Mouse (Mus musculus) MEL (cell line): ENCODE measurements around the gene Lama1. TPM values are rescaled to one million over a fixed set of nuclear protein-coding genes. Genes with fewer than 3 reads are reported as not detected.

Source experiments
- DNase-seq: peaks from one replicate; pipeline ENCODE4 v3.0.0; 2011; ENCODE audit warnings: low read depth, low spot score
- H3K27ac ChIP-seq: 2 replicates; pipeline ENCODE4 v1.5.1; 2012; ENCODE audit warnings: low read depth, mild to moderate bottlenecking, control low read depth, low read length, moderate library complexity; ENCODE audit not compliant: control insufficient read depth
- H3K27me3 ChIP-seq, 2 experiments: fragments of 150-350 bp in 1 of 2; sonication (generic) in 1 of 2; 2 replicates each; pipeline ENCODE4 v1.6.1; 2012; ENCODE audit warnings: low read length in 2 of 2, mild to moderate bottlenecking in 2 of 2, improper control_type of control experiment in 1 of 2, moderate library complexity in 1 of 2; ENCODE audit not compliant: insufficient read depth in 2 of 2, control insufficient read depth in 1 of 2
- H3K36me3 ChIP-seq, 2 experiments: 2 replicates each; pipeline ENCODE4 v1.6.1; 2012 to 2014; ENCODE audit warnings: low read length in 2 of 2, improper control_type of control experiment in 1 of 2, inconsistent platforms in 1 of 2, mild to moderate bottlenecking in 1 of 2; ENCODE audit not compliant: insufficient read depth in 2 of 2, control insufficient read depth in 1 of 2
- H3K4me1 ChIP-seq, 2 experiments: fragments of 150-350 bp in 1 of 2; sonication (generic) in 1 of 2; 2 replicates each; pipeline ENCODE4 v1.6.1; 2012; ENCODE audit warnings: low read length in 2 of 2, improper control_type of control experiment in 1 of 2, mild to moderate bottlenecking in 1 of 2; ENCODE audit not compliant: insufficient read depth in 2 of 2, control insufficient read depth in 1 of 2
- H3K4me3 ChIP-seq, 2 experiments: fragments of 150-350 bp in 1 of 2; sonication (generic) in 1 of 2; 2 replicates each; pipeline ENCODE4 v1.5.1; 2012; ENCODE audit warnings: low read depth in 2 of 2, low read length in 2 of 2, mild to moderate bottlenecking in 2 of 2, moderate library complexity in 2 of 2, control low read depth in 1 of 2, improper control_type of control experiment in 1 of 2; ENCODE audit not compliant: control insufficient read depth in 1 of 2, insufficient read depth in 1 of 2
- H3K79me2 ChIP-seq: 2 replicates; pipeline ENCODE4 v1.6.1; 2012; ENCODE audit warnings: mild to moderate bottlenecking, low read length, moderate library complexity; ENCODE audit not compliant: control insufficient read depth, poor library complexity, insufficient read depth
- H3K9ac ChIP-seq: 2 replicates; pipeline ENCODE4 v1.6.1; 2012; ENCODE audit warnings: low read depth, mild to moderate bottlenecking, control low read depth, low read length, moderate library complexity; ENCODE audit not compliant: control insufficient read depth, poor library complexity, severe bottlenecking
- H3K9me3 ChIP-seq: fragments of 150-350 bp; sonication (generic); replicated peaks from 2 replicates; pipeline ENCODE4 v1.6.1; 2012; ENCODE audit warnings: mild to moderate bottlenecking, low read length, improper control_type of control experiment, moderate library complexity; ENCODE audit not compliant: insufficient read depth
- BHLHE40 ChIP-seq: IDR thresholded peaks from 2 replicates; pipeline ENCODE4 v1.6.1; 2012; ENCODE audit warnings: low read depth, mild to moderate bottlenecking, inconsistent platforms, low read length, improper control_type of control experiment, borderline replicate concordance
- CHD1 ChIP-seq: IDR thresholded peaks from 2 replicates; pipeline ENCODE4 v1.6.1; 2012; ENCODE audit warnings: low read depth, mild to moderate bottlenecking, inconsistent platforms, low read length, improper control_type of control experiment
- CHD2 ChIP-seq: IDR thresholded peaks from 2 replicates; pipeline ENCODE4 v1.6.1; 2011; ENCODE audit warnings: low read length, improper control_type of control experiment
- EP300 ChIP-seq, 2 experiments: IDR thresholded peaks; 2 replicates each; pipeline ENCODE4 v1.6.1; 2011; ENCODE audit warnings: improper control_type of control experiment in 2 of 2, low read length in 2 of 2, low read depth in 1 of 2, mild to moderate bottlenecking in 1 of 2
- ETS1 ChIP-seq: IDR thresholded peaks from 2 replicates; pipeline ENCODE4 v1.6.1; 2012; ENCODE audit warnings: low read depth, mild to moderate bottlenecking, inconsistent platforms, low read length, improper control_type of control experiment, moderate library complexity
- HCFC1 ChIP-seq: IDR thresholded peaks from 2 replicates; pipeline ENCODE4 v1.6.1; 2012; ENCODE audit warnings: low read depth, mild to moderate bottlenecking, inconsistent platforms, low read length, improper control_type of control experiment, moderate library complexity
- JUND ChIP-seq: IDR thresholded peaks from 2 replicates; pipeline ENCODE4 v1.6.1; 2011; ENCODE audit warnings: low read depth, mild to moderate bottlenecking, improper control_type of control experiment, low read length
- MAFK ChIP-seq: IDR thresholded peaks from 2 replicates; pipeline ENCODE4 v1.6.1; 2011; ENCODE audit warnings: low read depth, mild to moderate bottlenecking, low read length, improper control_type of control experiment, borderline replicate concordance
- MAX ChIP-seq: IDR thresholded peaks from 2 replicates; pipeline ENCODE4 v1.6.1; 2011; ENCODE audit warnings: low read length, improper control_type of control experiment
- MAZ ChIP-seq: IDR thresholded peaks from 2 replicates; pipeline ENCODE4 v1.6.1; 2012; ENCODE audit warnings: low read depth, mild to moderate bottlenecking, inconsistent platforms, low read length, improper control_type of control experiment
- MXI1 ChIP-seq: IDR thresholded peaks from 2 replicates; pipeline ENCODE4 v1.6.1; 2011; ENCODE audit warnings: mild to moderate bottlenecking, low read depth, low read length, improper control_type of control experiment
- MYB ChIP-seq: IDR thresholded peaks from 2 replicates; pipeline ENCODE4 v1.6.1; 2011; ENCODE audit warnings: mild to moderate bottlenecking, low read depth, low read length, improper control_type of control experiment
- POLR2A ChIP-seq, 2 experiments: IDR thresholded peaks; 2 replicates each; pipeline ENCODE4 v1.6.1; 2011 to 2012; ENCODE audit warnings: low read length in 2 of 2, mild to moderate bottlenecking in 2 of 2, control low read depth in 1 of 2, improper control_type of control experiment in 1 of 2, low read depth in 1 of 2, moderate library complexity in 1 of 2; ENCODE audit not compliant: control insufficient read depth in 1 of 2, insufficient read depth in 1 of 2, poor library complexity in 1 of 2
- POLR2AphosphoS2 ChIP-seq: IDR thresholded peaks from 2 replicates; pipeline ENCODE4 v1.6.1; 2011; ENCODE audit warnings: low read length, improper control_type of control experiment
- RAD21 ChIP-seq: IDR thresholded peaks from 2 replicates; pipeline ENCODE4 v1.6.1; 2011; ENCODE audit warnings: mild to moderate bottlenecking, low read depth, low read length, improper control_type of control experiment
- SIN3A ChIP-seq: IDR thresholded peaks from 2 replicates; pipeline ENCODE4 v1.6.1; 2012; ENCODE audit warnings: low read length, improper control_type of control experiment, inconsistent platforms
- TAL1 ChIP-seq: IDR thresholded peaks from 2 replicates; pipeline ENCODE4 v1.6.1; 2012; ENCODE audit warnings: mild to moderate bottlenecking, inconsistent platforms, low read length, moderate library complexity, mixed read lengths
- TBP ChIP-seq: IDR thresholded peaks from 2 replicates; pipeline ENCODE4 v1.8.0; 2011; ENCODE audit warnings: low read depth, low read length, improper control_type of control experiment
- TCF12 ChIP-seq: IDR thresholded peaks from 2 replicates; pipeline ENCODE4 v1.6.1; 2014; ENCODE audit warnings: low read depth, mild to moderate bottlenecking, inconsistent platforms, low read length, improper control_type of control experiment, moderate library complexity
- UBTF ChIP-seq: IDR thresholded peaks from 2 replicates; pipeline ENCODE4 v1.6.1; 2012; ENCODE audit warnings: low read depth, mild to moderate bottlenecking, inconsistent platforms, low read length, improper control_type of control experiment, moderate library complexity, borderline replicate concordance; ENCODE audit not compliant: insufficient read depth
- USF1 ChIP-seq: IDR thresholded peaks from 2 replicates; pipeline ENCODE4 v1.6.1; 2014; ENCODE audit warnings: low read depth, mild to moderate bottlenecking, inconsistent platforms, low read length, improper control_type of control experiment, moderate library complexity
- ZMIZ1 ChIP-seq: IDR thresholded peaks from 2 replicates; pipeline ENCODE4 v1.6.1; 2012; ENCODE audit warnings: low read depth, mild to moderate bottlenecking, inconsistent platforms, low read length, improper control_type of control experiment, moderate library complexity
- polyA plus RNA-seq, 2 experiments: library from polyadenylated mRNA; stranded (reverse) in 1 of 2; unstranded in 1 of 2; fragments of >175 nt in 1 of 2; fragments of >200 nt in 1 of 2; gene quantifications; 2 replicates each; pipeline versions ENCODE4 v1.2.1 to v1.2.4; 2012; ENCODE audit warnings: low replicate concordance in 2 of 2, low read depth in 1 of 2; ENCODE audit not compliant: insufficient read length in 2 of 2, insufficient read depth in 1 of 2, missing spikeins in 1 of 2
- total RNA-seq: library from RNA; depleted of rRNA; stranded (reverse); fragments of 300-350 nt; gene quantifications from 2 replicates; pipeline ENCODE4 v1.2.3, GENCODE M21; 2012

Lama1 gene
- total and polyA plus RNA-seq, 3 experiments = not detected

GRCm38 (mm10) chr17:67712929-67713328, 15.9 kb downstream of the Lama1 start:
- Histone ChIP-seq H3K79me2 (no peaks in the 10 kb centered on the region), H3K27ac (no peak overlapping the region), H3K27me3 (no peaks in the 10 kb centered on the region), H3K4me3 (no peak overlapping the region), H3K4me1 (no peaks in the 10 kb centered on the region), H3K36me3 (no peaks in the 10 kb centered on the region), H3K9ac (no peak overlapping the region), H3K9me3 (no peaks in the 10 kb centered on the region)
- TF ChIP-seq SIN3A (no peak), MAFK (no peak), BHLHE40 (no peak), TAL1 (no peak), MYB (no peak), CHD1 (no peak), CHD2 (no peak), POLR2AphosphoS2 (no peak), EP300 (IDR thresholded peaks at IDR 0.05; ENCODE audit: low read depth in 1 of 2, low read length in 2 of 2) (no peak), TCF12 (no peak)
- no peak for DNase-seq

- no peaks in the 10 kb centered on the region for H3K4me1 ChIP-seq
- TF ChIP-seq RAD21 (no peak), ZMIZ1 (no peak), POLR2AphosphoS2 (no peak), MAX (no peak), TAL1 (no peak), BHLHE40 (no peak)
- H3K4me3 ChIP-seq = no peak overlapping the region
- H3K27ac ChIP-seq = no peak overlapping the region
- H3K36me3 ChIP-seq = no peaks in the 10 kb centered on the region
- H3K9me3 ChIP-seq = no peaks in the 10 kb centered on the region
- H3K27me3 ChIP-seq = no peaks in the 10 kb centered on the region
- no peak overlapping the region for H3K9ac ChIP-seq
- H3K79me2 ChIP-seq = no peaks in the 10 kb centered on the region
- DNase-seq = no peak
Measured at GRCm38 (mm10) chr17:67715466-67715865, 18.4 kb downstream of the Lama1 start.

GRCm38 (mm10) chr17:67722055-67722454, 25.0 kb downstream of the Lama1 start:
- H3K27me3 ChIP-seq = no peaks in the 10 kb centered on the region
- no peaks in the 10 kb centered on the region for H3K4me1 ChIP-seq
- H3K9me3 ChIP-seq = no peaks in the 10 kb centered on the region
- TF ChIP-seq CHD2 (no peak), POLR2A (IDR thresholded peaks at IDR 0.05; ENCODE audit: control insufficient read depth in 1 of 2, insufficient read depth in 1 of 2, low read depth in 1 of 2, low read length in 2 of 2, poor library complexity in 1 of 2) (no peak), UBTF (no peak), MAZ (no peak), MXI1 (no peak), TBP (no peak), POLR2AphosphoS2 (no peak), JUND (no peak), ETS1 (no peak), USF1 (no peak), HCFC1 (no peak)
- H3K27ac ChIP-seq = no peak overlapping the region
- H3K79me2 ChIP-seq = no peaks in the 10 kb centered on the region
- H3K9ac ChIP-seq = no peak overlapping the region
- no peaks in the 10 kb centered on the region for H3K36me3 ChIP-seq
- no peak for DNase-seq
- H3K4me3 ChIP-seq = no peak overlapping the region
